Mouse (Mus musculus) forebrain, embryonic 15.5 days (tissue): ENCODE data around the gene Rab37. TPM values are rescaled to one million over a fixed set of nuclear protein-coding genes. Genes with fewer than 3 reads are reported as not detected.
A peak's percentile ranks its signal among the peaks of the same experiment; 100 is the strongest.

Experiments
- ATAC-seq: fragments of 200-750 bp; cut with Nextera tagmentation; replicated peaks from 2 replicates; pipeline ENCODE4 v1.8.0; 2017; ENCODE audit warnings: mild to moderate bottlenecking, moderate TSS enrichment, moderate library complexity
- H3K27ac ChIP-seq: fragments of 300-500 bp; sonication (generic); replicated peaks from 2 replicates; pipeline ENCODE4 v1.5.1; 2015; ENCODE audit warnings: mild to moderate bottlenecking, inconsistent platforms
- H3K27me3 ChIP-seq: fragments of 300-500 bp; sonication (generic); 2 replicates; pipeline ENCODE4 v1.6.1; 2015; ENCODE audit warnings: inconsistent platforms
- H3K36me3 ChIP-seq: fragments of 300-500 bp; sonication (generic); 2 replicates; pipeline ENCODE4 v1.6.1; 2015; ENCODE audit warnings: mild to moderate bottlenecking, inconsistent platforms
- H3K4me1 ChIP-seq: fragments of 300-500 bp; sonication (generic); 2 replicates; pipeline ENCODE4 v1.6.1; 2015; ENCODE audit warnings: inconsistent platforms
- H3K4me2 ChIP-seq: fragments of 300-500 bp; sonication (generic); replicated peaks from 2 replicates; pipeline ENCODE4 v1.6.1; 2015; ENCODE audit warnings: mild to moderate bottlenecking, inconsistent platforms
- H3K4me3 ChIP-seq: fragments of 300-500 bp; sonication (generic); 2 replicates; pipeline ENCODE4 v1.5.1; 2015; ENCODE audit warnings: mild to moderate bottlenecking, inconsistent platforms
- H3K9ac ChIP-seq: fragments of 300-500 bp; sonication (generic); replicated peaks from 2 replicates; pipeline ENCODE4 v1.6.1; 2015; ENCODE audit warnings: mild to moderate bottlenecking, inconsistent platforms
- H3K9me3 ChIP-seq: fragments of 300-500 bp; sonication (generic); 2 replicates; pipeline ENCODE4 v1.6.1; 2016; ENCODE audit warnings: inconsistent platforms
- WGBS: fragments of 180-500 bp; shearing (Covaris S2); methylation state at CpG from one replicate; pipeline ENCODE4 v1.1.7; 2015; ENCODE audit warnings: mixed read lengths; 5-methylcytosine and 5-hydroxymethylcytosine counted together
- polyA plus RNA-seq: library from polyadenylated mRNA; unstranded; fragments of >200 nt; fragmentation: Nextera tagmentation; extraction: Ambion mirVana; gene quantifications from 2 replicates; pipeline ENCODE4 v1.2.1, GENCODE M21; 2015

Gene Rab37
- 0.80 and 1.0 TPM in 2 replicates for polyA plus RNA-seq

DNA sequence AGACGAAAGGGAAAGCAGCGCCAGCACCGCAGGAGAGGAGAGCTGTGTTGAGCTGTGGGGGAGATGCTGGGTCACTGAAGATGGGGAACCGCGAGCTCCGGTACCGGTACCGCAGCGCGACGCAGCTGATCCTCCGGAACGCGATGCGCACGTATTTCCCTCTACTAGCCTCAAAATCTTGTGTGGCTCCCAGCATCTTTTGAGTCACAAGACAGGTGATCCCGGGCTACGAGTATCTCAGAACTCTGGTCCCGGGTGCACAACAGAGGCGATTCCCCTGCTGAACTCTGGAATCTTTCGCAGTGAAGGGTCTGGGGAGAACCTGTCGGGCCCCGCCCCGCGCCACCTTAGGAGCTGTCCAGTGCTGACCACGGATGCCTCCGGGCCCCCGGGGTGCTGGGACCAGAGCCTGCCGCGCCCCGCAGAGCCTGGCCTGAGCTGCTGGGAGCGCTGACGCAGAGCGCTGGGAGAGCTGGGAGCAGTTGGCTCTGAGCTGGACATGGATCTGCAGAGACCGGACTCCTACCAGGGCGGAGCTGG, at the start of gene Rab37:
Gene Rab37 (plus strand): TSS at position 70 of the 540 bp plus-strand sequence.
- 1% methylated on average over 36 of the region's 36 CpGs for WGBS

DNA sequence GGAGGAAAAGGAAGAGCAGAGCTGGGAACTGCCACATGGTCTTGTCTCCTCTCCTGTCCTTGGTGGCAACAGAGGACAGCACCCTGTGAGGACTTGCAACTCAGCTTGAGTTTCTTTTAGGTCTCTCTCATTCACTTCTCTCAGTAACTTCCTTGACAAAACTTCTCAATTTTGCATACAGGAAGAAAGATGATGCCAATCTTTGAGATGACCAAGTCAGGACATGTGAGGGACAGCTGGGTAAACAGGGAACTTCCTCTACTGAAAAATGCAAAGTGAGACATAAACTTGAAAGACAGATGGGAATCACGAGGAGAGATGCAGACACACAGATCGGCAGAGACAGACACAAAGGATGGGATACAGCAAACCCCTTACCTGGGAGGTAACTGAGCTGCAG, 43.0 kb upstream of the Rab37 start, which contains the start of gene Cd300ld3:
Gene Cd300ld3 (minus strand): TSS at position 151 of the 400 bp plus-strand sequence.
- H3K27ac ChIP-seq, result no peak within 1 kb of the TSS
- H3K9me3 ChIP-seq, result no peaks in the 10 kb centered on the region
- H3K4me1 ChIP-seq, result no peaks in the 10 kb centered on the region
- no peaks in the 10 kb centered on the region for H3K27me3 ChIP-seq
- no peak for ATAC-seq
- WGBS, result 85% methylated on average over 2 of the region's 2 CpGs
- H3K4me3 ChIP-seq, result no peak within 1 kb of the TSS
- H3K9ac ChIP-seq, result no peak within 1 kb of the TSS
- no peaks in the 10 kb centered on the region for H3K36me3 ChIP-seq
- no peak within 1 kb of the TSS for H3K4me2 ChIP-seq

More for the DNA sequence above, at the start of gene Rab37:
- ATAC-seq, result no peak
- Histone ChIP-seq H3K4me2 (peak within 1 kb of the TSS; percentile 49), H3K4me3 (peak within 1 kb of the TSS; percentile 27), H3K4me1 (peaks cover 11% of the 10 kb centered on the region), H3K27ac (no peak within 1 kb of the TSS), H3K36me3 (no peaks in the 10 kb centered on the region), H3K9me3 (peaks cover 3% of the 10 kb centered on the region; the same call in 1 of the 2 replicates), H3K27me3 (peaks cover 28% of the 10 kb centered on the region), H3K9ac (peak within 1 kb of the TSS; percentile 24; the same call in 1 of the 2 replicates)

DNA sequence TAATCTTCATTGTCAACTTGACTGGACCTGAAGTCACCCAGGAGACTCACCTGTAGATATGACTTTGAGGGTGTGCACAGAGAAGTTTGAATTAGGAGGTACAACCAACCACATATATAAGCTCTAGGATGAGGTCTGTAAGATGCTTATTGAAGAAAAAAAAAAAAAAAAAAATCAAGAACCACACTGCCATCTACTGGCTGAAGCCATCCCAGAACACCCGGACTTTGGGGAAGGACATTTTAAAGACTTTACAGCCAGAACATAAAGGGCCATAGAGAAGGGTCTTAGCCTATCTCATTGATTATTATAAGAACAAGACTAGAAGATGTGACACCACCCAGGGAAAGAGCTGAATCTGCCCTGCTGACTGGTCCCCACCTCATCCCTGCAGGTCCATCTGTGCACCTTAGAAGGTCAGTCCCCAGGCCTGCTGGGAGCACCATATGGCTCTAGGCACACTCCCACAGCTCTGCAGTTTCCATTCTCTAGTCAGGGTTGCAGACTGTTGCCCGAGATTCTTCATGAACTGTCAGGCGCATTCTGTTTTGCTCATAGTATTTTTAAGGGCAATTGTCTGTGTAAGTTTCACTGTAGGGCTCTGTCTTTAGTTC, 41.8 kb upstream of the Rab37 start:
- Histone ChIP-seq H3K9ac (no peak overlapping the region), H3K4me3 (no peak overlapping the region), H3K36me3 (no peaks in the 10 kb centered on the region), H3K27ac (no peak overlapping the region), H3K4me2 (no peak overlapping the region), H3K4me1 (no peaks in the 10 kb centered on the region), H3K27me3 (no peaks in the 10 kb centered on the region), H3K9me3 (no peaks in the 10 kb centered on the region)
- 52% methylated on average over 3 of the region's 3 CpGs for WGBS
- ATAC-seq, result no peak

DNA sequence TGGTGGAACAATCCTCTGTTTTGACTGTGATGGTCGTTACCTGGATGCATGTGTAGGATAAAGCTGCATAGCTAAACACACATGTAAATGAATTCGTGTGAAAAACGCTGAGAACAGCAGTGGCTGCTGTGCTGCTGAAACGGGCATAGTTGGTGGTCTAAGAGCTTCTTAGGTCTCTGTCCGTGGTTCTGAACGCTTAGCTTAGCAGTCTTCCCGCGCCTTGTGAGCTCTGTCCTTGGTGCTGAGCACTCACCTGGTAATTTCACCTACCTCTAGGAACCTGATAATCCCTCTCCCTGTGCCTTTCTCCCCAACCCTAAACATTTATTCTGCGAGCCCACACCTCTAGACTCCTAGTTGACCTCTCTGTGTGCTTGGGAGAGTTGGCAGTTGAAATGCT, 39.0 kb upstream of the Rab37 start:
- no peaks in the 10 kb centered on the region for H3K27me3 ChIP-seq
- no peaks in the 10 kb centered on the region for H3K4me1 ChIP-seq
- 5% methylated on average over 9 of the region's 9 CpGs for WGBS
- no peaks in the 10 kb centered on the region for H3K36me3 ChIP-seq
- H3K9me3 ChIP-seq, result no peaks in the 10 kb centered on the region
- H3K4me2 ChIP-seq, result no peak overlapping the region
- no peak overlapping the region for H3K9ac ChIP-seq
- ATAC-seq, result no peak
- no peak overlapping the region for H3K4me3 ChIP-seq
- H3K27ac ChIP-seq, result no peak overlapping the region

DNA sequence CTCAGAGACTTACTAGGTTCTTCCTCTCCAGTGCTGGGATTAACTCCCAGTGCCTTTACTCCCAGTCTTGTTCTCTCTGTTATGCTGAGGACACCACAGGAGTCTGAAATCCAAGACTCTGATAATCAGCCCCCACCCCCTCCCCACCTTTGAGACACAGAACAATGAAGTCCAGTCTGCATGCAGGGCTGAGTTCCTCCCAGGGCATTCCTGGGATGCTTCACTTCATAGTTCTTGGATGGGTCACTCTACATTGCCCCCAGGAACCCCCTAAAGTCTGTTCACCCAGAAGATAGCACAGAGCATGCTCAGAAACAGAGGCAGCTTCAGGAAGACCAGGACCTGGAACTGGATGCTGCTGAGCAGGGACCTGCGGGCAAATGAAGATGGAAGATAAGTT, 38.2 kb upstream of the Rab37 start:
- Histone ChIP-seq H3K4me1 (no peaks in the 10 kb centered on the region), H3K9me3 (no peaks in the 10 kb centered on the region), H3K27ac (no peak overlapping the region), H3K27me3 (no peaks in the 10 kb centered on the region), H3K4me2 (no peak overlapping the region), H3K9ac (no peak overlapping the region), H3K4me3 (no peak overlapping the region), H3K36me3 (no peaks in the 10 kb centered on the region)
- no peak for ATAC-seq
- WGBS, result 88% methylated on average over 1 of the region's 1 CpGs

DNA sequence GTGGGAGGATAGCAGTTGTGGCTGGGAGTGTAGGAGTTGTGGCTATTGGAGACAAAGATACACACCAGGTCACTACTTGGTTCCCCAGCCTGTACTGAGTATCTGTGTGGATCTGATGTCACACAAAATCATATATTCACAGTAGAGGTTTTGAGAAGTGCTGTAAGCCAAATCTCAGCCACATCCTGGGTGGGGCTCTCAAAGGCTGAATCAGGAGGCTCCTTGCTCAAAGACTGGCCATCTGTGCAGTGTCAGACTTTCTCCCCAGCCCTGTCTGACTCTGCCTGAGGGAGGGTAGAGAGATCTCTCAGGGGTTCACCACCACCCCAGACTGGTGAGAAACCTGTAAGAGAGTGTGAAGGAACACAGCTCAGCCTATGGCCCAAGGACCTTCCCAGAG, 36.7 kb upstream of the Rab37 start:
- Histone ChIP-seq H3K27ac (no peak overlapping the region), H3K4me1 (no peaks in the 10 kb centered on the region), H3K4me3 (no peak overlapping the region), H3K4me2 (no peak overlapping the region), H3K36me3 (no peaks in the 10 kb centered on the region), H3K9ac (no peak overlapping the region), H3K9me3 (no peaks in the 10 kb centered on the region), H3K27me3 (no peaks in the 10 kb centered on the region)
- no peak for ATAC-seq

DNA sequence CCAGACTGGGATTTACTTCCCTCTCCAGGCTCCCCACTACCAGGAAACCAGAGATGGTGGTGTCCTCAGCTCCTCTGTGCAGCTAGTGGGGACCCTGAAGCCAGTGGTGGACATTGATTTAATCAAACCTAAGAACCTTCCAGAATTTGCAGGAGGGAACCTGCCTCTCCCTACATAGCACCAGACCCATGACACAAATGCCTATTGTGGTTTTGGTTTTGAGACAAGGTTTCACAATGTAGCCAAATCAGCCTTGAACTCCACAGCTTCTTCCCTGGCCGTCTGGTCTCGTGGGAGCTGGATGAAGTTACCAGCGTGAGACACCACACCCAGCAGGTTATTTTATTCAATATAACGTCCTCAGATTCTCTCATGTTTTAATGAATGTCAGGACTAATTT, 32.5 kb upstream of the Rab37 start:
- WGBS, result 77% methylated on average over 4 of the region's 4 CpGs
- Histone ChIP-seq H3K9me3 (no peaks in the 10 kb centered on the region), H3K9ac (no peak overlapping the region), H3K27me3 (no peaks in the 10 kb centered on the region), H3K4me2 (no peak overlapping the region), H3K36me3 (no peaks in the 10 kb centered on the region), H3K4me3 (no peak overlapping the region), H3K27ac (no peak overlapping the region), H3K4me1 (no peaks in the 10 kb centered on the region)
- no peak for ATAC-seq

DNA sequence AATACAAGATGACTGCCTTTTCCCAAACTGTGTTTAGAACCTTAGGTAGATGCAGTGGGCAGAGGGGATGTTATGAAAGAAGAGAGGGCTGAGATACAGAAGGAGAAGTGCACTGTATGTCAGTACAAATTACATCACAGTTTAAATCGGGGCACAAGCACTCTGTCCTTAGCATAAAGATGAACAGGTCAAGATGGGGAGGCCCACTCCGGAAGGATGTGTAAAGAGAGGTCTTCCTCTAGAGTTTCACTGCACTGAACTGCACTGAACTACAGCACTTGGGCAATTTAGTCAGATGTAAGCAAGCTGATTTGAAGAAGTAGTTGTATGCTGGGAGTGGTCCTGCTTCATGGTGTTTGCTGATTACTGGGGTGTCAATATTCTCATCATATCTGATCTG, 31.4 kb upstream of the Rab37 start:
- ATAC-seq, result no peak
- Histone ChIP-seq H3K4me3 (no peak overlapping the region), H3K4me2 (no peak overlapping the region), H3K9ac (no peak overlapping the region), H3K27ac (no peak overlapping the region), H3K36me3 (no peaks in the 10 kb centered on the region), H3K9me3 (no peaks in the 10 kb centered on the region), H3K4me1 (no peaks in the 10 kb centered on the region), H3K27me3 (no peaks in the 10 kb centered on the region)
- 84% methylated on average over 2 of the region's 2 CpGs for WGBS

DNA sequence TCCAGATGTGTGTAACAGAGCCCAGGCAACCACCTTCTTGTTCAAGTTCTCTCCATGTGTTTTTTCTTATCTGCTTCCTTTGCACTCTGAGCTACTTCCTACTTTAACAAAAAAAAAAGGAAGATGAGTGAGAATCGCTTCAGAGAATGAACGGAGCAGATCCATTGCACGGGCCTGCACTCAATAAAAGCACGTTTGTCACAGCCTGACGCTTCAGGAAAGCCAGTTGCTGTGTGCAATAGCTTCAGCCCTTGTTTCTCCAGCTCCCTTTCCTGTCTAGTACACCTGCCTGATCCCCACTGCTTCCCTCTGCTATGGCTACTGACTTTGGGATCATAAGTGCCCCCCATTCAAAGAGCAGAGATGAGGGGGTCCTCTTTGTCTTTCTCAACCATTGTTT, 29.2 kb upstream of the Rab37 start, which contains the start of gene Cd300e:
Gene Cd300e (minus strand): TSS at position 101 of the 400 bp plus-strand sequence.
- Histone ChIP-seq H3K4me1 (no peaks in the 10 kb centered on the region), H3K4me3 (no peak within 1 kb of the TSS), H3K9me3 (no peaks in the 10 kb centered on the region), H3K9ac (no peak within 1 kb of the TSS), H3K36me3 (no peaks in the 10 kb centered on the region), H3K27ac (no peak within 1 kb of the TSS), H3K4me2 (no peak within 1 kb of the TSS), H3K27me3 (no peaks in the 10 kb centered on the region)
- 39% methylated on average over 5 of the region's 5 CpGs for WGBS
- ATAC-seq, result no peak

DNA sequence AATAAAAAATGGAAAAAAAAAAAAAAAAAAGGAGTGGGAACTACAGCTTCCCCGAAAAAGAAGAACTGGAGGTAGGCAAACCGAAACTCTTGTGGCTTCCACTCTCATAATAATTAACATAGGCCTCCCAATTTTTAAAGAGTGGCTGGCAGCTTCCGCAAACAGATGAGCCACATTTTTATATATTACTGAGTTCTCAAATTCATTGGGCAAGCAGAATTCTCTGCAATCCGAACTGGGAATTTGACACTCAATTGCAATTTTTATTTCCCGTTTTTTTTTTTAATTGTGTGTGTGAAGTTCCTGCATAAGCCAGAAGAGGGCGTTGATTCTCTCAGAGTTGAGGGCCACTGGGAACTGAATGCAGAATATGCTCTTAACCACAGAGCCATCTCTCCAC, 24.5 kb upstream of the Rab37 start:
- 77% methylated on average over 6 of the region's 6 CpGs for WGBS
- no peak for ATAC-seq
- H3K4me3 ChIP-seq, result no peak overlapping the region
- H3K4me1 ChIP-seq, result peaks cover 6% of the 10 kb centered on the region
- H3K27me3 ChIP-seq, result no peaks in the 10 kb centered on the region
- no peaks in the 10 kb centered on the region for H3K36me3 ChIP-seq
- no peak overlapping the region for H3K27ac ChIP-seq
- H3K9me3 ChIP-seq, result no peaks in the 10 kb centered on the region
- no peak overlapping the region for H3K4me2 ChIP-seq
- H3K9ac ChIP-seq, result no peak overlapping the region

DNA sequence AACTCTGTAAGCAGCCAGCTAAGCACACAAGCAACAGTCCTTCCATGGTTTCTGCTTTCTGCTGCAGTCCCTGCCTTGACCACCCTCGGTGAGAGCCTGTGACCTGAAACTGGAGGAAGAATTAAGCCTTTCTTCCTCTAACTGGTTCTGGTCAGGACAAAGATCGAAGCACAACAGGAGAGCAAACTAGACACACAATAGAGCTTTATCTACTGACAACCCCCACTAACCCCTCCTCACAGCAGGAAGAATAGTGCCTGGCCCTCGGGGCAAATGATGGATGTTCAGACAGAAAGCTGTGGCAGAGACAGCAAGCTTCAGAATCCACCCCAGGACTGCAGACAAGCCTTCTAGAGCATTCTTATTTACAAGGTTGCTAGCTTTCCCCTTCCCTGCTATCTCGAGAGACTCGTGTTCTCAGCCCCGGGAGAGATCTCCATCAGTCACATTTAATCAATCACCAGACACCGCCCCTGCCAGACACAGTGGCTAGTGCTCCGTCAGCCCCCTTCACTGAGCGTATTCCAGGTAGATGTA, 20.1 kb upstream of the Rab37 start:
- no peak overlapping the region for H3K27ac ChIP-seq
- no peak for ATAC-seq
- no peak overlapping the region; the same call in 1 of the 2 replicates for H3K4me2 ChIP-seq
- H3K36me3 ChIP-seq, result no peaks in the 10 kb centered on the region
- no peaks in the 10 kb centered on the region for H3K9me3 ChIP-seq
- 14% methylated on average over 9 of the region's 9 CpGs for WGBS
- peaks cover 10% of the 10 kb centered on the region for H3K4me1 ChIP-seq
- H3K27me3 ChIP-seq, result no peaks in the 10 kb centered on the region
- H3K9ac ChIP-seq, result no peak overlapping the region
- no peak overlapping the region for H3K4me3 ChIP-seq

DNA sequence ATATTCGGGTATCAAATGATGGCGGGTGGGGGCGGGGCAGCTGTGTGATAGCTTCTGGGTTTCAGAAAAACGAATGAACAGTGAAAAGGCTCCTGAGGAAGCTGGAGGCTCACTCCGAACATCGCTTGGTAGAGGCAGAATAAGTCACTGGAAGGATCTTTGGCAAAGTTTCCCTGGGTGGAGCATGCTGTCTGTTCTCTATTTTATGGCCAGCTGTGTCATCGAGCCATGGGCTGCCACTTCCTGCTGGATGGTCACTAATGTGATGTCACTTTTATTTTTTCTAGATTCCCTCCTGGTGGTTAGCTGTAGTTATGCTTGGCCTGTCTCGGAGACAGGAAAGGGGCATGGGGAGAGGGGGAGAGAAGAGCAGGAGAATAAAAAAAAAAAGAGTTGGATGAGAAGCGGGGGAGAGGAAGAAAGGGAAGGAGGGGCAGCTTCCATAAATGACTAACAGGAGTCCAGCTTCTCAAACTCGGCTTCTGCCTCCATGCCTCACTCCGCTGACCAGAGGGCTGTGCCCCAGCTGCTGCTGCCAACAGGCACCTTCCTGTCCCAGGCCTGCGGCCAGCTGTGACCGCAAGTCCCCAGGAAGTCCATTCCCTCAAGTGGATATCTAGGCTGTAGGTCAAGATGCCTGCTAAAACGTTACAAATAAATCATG, 19.5 kb upstream of the Rab37 start:
- no peak for ATAC-seq
- no peak overlapping the region for H3K27ac ChIP-seq
- 21% methylated on average over 14 of the region's 14 CpGs for WGBS

More for the DNA sequence above, 19.5 kb upstream of the Rab37 start:
- no peaks in the 10 kb centered on the region for H3K36me3 ChIP-seq
- peaks cover 10% of the 10 kb centered on the region for H3K4me1 ChIP-seq
- H3K27me3 ChIP-seq, result no peaks in the 10 kb centered on the region
- no peak overlapping the region for H3K4me3 ChIP-seq
- no peaks in the 10 kb centered on the region for H3K9me3 ChIP-seq
- no peak overlapping the region; the same call in 1 of the 2 replicates for H3K4me2 ChIP-seq
- no peak overlapping the region for H3K9ac ChIP-seq
